Mouse (Mus musculus): ENCODE data around the gene Myo19.
"Not testable (repeated sequence)": the region's sequence is repeated elsewhere in the genome, so short reads cannot be mapped to it uniquely, and the experiment has no call there.

Gene Myo19

DNA sequence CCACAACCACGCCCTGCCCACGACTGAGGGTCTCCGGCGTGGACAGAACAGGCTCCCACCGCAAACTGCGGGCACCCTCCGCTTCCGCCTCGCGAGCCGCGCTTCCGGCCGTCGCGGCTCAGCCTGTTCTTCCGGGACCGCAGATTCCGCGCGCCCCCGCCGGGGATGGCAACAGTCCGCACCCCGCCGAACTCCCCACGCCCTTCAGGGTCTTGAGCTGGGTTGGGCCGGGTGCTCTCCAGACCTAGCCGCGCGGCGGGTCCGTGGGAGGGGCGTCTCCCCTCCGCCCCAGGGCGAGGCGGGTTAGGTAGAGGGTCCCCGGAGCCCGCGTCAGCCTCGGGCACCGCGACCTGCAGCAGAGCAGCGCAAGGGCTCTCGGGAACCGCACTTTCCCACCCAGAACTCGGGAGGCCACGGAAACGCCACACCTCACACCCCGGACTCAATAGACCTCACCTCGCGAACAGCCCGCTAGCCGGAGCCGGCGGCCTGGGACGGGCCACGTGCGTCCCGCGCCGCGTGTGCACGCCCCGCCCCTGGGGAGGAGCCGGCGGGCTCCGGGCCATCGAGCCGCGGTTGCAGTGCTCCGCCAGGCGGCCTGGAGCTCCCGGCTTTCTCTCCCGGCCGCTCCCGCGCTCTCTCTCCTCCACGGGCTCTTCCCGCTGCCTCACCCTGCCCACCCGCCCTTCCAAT, at the start of gene Myo19, which contains the start of gene Pigw:
Gene Myo19 (plus strand): TSS at position 377 of the 693 bp plus-strand sequence.
Gene Pigw (minus strand): TSS at position 514 of the 693 bp plus-strand sequence.
- DNase-seq (ENCODE audit: low spot score): peak; percentile 79

DNA sequence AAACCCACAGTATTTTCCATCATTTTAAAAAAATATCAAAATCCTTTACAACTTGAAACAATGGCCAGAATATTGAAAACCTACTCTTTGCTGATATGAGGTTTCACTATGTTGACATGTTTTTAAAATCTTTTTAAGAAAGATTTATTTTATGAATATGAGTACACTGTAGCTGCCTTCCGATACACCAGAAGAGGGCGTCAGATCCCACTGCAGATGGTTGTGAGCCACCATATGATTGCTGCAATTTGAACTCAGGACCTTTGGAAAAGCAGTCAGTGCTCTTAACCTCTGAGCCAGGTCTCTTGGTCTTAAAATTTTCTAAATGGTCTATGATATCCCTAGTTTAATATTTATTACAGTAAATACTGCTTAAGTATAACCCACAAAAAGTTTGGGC, 40.6 kb upstream of the Myo19 start:
- DNase-seq (ENCODE audit: low spot score): no peak

DNA sequence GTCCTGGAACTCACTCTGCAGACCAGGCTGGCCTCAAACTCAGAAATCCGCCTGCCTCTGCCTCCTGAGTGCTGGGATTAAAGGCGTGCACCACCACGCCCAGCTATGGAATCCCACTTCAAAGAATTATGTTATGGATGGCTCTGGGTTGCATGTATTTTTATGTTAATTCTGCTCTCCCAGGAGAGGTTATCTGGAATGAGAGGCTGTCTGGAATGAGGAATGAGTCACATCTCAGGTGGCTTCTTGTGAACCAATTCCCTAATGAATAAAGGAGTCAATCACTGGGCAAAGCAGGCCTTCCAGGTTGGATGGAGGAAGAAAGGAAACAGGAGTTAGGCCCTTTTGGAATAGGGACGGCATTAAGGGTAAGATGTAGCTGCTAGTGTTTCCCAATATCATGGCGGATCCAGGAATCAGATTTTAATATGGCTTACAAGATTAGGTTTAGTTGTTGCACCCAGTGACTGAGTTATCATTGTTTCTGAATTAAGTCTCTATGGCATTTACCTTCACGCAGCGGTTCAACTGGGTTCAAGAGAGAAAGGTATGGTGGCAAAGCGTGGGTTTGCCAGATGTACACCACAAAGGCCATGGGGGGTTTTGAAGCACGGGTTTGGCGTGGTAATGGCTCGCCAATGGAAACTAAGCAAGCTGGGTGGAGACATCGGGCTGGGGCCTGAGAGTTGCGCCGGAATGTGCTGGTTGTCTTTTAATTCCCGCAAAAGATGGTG, 33.0 kb upstream of the Myo19 start:
- no peak for DNase-seq (ENCODE audit: low spot score)

DNA sequence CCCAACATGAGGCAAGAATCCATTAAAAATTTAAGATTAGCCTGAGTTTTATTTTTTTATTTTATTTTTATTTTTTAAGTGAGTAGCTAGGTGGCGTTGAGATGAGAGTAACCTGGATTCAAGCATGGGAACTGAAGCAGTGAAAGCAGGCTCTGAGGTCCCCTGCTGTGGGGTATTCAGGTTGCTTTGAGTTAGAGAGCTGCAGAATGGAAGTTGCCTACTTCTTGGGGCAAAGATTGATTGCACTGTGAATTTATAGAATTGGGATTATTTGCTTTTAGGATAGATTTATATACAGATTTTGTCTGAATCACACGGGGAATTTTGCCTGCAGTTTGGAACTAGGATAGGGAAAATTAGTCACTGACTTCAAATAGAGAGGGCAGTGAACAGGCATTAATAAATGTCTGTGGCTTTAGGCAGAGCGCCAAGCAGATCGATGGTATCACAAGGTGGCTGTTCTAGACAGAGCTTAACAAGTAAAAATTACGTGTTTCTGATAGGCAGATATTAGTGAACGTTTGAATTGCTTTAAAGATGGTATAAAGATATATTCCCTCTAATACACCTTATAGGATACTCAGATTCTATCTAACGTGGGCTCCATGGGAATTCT, 32.4 kb upstream of the Myo19 start:
- no peak for DNase-seq (ENCODE audit: low spot score)

DNA sequence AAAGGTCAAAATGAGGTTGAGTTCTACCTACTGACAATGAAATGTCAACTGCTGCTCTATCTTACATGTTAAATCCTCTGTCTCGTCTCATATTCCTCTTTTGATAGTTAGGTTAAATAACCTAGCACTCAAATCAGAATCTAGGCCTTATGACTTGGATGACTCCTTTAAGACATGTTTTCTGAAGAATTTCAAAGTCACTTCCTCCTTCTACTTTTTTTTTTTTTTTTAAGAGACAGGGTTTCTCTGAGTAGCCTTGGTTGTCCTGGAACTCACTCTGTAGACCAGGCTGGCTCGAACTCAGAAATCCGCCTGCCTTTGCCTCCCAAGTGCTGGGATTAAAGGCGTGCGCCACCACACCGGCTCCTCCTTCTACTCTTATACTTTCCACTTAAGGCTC, 24.7 kb upstream of the Myo19 start:
- no peak for DNase-seq (ENCODE audit: low spot score)

DNA sequence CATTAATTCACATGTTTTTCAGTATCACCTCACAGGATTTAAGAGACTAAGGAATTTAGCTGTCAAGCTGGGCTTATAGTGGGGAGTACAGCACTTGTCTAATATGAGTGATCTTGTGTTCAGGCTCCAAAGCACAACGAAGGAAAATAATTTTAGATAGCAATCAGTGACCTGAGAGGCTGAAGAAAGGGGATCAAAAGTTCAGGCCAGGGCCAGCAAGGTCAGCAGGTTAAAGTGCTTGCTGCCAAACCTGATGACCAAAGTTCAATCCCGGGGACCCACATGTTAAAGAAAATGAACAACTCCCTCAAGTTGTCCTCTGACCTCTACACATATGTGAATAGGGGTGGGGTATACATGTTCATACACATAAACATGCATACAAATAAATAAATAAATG, 14.7 kb upstream of the Myo19 start:
- DNase-seq (ENCODE audit: low spot score): no peak

DNA sequence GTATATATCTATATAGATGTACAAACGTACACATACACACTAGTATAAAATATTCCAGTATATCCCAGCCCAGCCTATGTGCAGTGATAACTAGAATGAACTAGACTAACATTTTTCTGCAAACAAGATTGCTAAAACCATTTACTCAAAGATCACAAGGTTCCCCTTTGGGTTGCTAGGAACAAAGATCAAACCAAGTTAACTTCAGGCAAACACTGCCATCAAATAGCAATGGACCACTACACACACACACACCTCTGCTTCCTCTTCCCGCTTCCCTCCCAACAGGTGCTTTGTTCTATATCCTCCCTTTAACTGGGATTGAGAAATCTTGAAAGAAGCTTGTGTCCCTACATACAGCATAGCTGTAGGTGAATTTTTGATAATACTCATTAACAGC, 12.4 kb upstream of the Myo19 start:
- no peak for DNase-seq (ENCODE audit: low spot score)

DNA sequence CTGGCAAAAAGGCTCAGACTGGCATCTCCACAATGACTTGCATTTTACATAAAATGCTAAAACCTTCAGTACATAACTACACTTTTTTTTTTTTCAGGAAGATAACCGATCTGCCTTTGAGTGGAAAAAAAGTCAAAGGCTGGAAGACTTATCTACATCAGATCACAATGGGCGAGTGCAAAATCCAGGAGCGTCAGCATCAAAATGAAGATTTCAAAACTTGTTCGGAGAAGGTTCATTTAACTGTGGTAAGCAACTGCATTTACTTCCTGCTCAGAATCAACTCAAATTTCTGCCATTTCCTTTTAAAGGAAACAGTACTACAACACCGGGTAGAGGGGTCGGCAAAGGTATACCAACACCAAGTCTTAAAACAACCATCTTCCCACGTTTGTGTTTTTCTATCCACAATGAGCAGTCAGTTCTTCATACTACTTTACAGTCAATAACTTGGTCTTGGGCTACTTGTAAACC, 11.1 kb upstream of the Myo19 start:
- no peak for DNase-seq (ENCODE audit: low spot score)

DNA sequence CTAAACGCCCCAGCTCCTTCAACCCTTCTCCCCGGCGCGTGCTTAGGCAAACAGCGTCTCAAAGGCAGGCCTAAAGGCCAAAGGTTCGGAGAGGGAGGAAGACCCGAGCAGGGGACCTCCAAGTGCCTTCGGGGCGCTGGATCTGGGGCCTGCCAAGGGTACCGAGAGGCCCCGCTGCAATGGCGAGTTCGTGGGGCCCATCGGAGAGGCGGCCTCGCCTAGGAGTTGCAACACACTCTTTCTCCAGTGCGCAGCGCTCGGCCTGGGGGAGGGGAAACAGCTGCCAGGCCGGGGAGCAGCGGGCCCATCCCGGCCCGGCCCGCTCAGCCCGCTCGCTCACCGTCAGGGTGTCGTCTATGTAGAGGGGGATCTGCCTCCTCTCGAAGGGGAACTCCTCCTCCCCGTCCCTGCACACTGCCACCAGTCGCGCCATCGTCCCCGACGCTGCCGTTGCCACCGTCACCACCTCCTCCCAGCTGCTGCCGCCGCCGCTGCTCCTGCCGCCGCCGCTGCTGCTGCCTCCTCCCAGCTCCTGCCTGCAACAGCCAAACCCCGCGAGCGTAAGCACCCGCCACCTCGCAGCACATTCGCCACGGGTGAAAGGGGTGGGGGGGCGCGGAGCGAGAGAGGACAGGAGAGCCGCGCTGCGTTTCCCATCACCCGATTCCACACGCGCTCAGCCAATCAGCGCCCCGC, 10.3 kb upstream of the Myo19 start:
- peak; percentile 94 for DNase-seq (ENCODE audit: low spot score)

DNA sequence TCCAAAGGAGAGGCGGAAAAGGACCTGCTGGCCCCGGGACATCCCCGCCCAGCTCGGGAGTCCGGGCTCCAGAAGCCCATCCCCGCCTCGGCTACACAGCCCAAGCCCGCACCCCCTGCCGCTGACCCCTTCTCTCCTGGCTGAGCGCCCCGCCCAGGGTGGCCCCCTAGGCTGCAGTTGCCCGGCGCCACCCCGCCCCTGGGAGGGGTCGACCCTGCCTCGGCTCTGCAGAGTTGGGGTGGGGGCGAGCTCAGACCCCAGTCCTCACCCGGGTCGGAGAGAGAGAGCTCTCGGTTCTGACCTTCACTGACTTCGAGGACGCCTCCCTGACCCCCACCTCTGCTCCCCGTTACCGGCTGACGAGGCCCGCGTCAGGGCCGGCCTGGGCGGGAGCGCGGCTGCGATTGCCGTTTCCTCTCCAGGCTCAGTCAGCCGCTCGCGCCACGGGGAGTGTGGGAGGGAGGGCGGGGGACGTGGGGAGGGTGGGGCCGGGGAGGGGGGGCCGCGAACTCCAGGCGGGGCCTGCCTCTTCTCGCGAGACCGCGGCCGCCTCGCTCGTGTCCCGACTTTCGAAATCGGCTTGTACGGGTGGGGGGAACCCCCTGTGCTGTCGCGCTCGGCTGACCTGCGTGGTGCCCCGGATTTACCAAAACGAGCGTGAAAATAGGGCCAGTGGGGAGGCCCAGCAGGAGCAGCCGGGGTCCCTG, 9.5 kb upstream of the Myo19 start, which contains the start of gene Ggnbp2:
Gene Ggnbp2 (minus strand): TSS at position 481 of the 707 bp plus-strand sequence.
- peak; percentile 93 for DNase-seq (ENCODE audit: low spot score)

DNA sequence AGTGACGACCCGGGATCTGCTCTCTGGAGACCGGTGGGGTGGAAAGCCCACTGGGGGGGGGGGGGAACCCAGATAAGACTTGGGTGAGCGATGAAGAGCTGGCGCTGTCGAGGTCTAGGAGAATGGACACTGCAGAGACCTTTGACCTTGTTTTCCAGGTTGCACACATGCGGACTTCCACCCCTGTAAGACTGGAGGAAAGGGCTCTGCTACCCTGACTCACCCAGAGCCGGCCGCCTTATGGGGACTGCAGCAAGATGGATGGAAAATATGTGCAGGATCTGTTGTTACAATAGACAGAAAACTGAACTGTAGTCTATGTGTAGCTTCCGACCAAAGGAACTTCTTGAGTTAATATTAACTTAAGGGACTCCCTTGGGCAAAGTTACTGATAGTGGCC, 8.9 kb upstream of the Myo19 start:
- DNase-seq (ENCODE audit: low spot score): peak; percentile 81

DNA sequence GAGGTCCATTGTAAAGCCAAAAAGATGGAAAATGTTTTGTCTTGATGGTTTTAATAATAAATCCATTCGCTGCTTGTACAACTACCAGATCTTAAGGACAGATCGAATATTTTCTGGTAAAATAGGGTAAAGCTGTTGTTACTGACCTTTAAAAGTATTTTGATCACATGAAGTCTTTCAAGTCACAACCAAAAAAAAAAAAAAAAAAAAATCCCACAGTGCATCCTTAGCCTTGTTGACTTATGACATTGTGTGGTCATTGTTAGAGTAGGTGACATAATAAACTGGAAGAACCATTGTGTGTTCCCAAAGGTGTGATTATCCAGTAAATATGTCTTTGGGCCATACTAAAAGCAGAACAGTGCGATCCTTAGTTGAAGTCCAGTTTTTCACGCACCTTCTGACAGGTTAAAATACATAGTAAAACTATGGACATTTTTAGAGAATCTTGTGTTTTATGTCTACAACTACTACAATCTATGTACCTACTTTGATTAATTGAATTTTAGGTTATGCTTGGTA, 8.3 kb upstream of the Myo19 start:
- peak; percentile 35 for DNase-seq (ENCODE audit: low spot score)

DNA sequence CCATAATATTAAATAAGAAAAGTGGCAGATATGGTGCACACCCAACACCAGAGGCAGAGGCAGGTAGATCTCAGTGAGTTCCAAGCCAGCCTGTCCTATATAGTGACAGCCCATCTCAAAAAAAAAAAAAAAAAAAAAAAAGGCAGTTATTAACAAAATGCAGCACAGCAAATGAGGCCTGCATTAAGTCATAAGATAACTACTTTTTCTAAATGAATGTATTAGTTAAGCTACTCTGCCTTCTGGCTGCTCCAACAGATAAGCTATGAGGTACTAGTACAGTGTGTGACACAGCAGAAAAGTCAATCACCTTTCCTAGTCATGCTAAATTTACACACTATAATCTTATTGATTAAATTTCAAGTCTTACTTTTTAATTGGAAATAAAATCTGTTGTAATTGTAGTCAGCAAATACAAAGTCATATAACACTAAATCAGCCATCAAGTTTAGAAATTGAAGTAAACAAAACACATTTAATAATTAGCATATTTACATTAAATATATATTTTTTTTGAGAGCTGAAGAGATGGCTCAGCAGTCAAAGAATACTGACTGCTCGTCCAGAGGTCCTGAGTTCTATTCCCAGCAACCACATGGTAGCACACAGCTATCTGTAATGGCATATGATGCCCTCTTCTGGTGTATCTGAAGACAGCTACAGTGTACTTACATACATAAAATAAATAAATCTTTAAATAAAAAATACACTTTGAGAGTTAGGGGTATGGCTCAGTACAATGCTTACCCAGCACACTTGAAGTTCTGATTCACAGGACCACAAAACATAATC, 6.7 kb upstream of the Myo19 start:
- DNase-seq (ENCODE audit: low spot score): no peak

DNA sequence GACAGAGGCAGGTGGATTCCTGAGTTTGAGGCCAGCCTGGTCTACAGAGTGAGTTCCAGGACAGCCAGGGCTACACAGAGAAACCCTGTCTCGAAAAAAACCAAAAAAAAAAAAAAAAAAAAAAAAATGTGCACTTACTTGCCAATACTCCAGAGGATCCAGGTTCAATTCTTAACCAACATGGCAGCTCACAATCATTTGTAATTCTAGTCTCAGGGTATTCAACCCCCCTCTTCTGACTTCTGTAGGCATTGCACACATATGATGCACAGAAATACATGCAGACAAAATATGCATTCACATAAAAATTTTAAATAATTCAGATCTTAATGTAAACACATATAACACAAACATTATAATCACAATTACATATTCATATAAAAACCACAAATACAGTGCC, 3.9 kb upstream of the Myo19 start:
- DNase-seq (ENCODE audit: low spot score): not testable (repeated sequence)

DNA sequence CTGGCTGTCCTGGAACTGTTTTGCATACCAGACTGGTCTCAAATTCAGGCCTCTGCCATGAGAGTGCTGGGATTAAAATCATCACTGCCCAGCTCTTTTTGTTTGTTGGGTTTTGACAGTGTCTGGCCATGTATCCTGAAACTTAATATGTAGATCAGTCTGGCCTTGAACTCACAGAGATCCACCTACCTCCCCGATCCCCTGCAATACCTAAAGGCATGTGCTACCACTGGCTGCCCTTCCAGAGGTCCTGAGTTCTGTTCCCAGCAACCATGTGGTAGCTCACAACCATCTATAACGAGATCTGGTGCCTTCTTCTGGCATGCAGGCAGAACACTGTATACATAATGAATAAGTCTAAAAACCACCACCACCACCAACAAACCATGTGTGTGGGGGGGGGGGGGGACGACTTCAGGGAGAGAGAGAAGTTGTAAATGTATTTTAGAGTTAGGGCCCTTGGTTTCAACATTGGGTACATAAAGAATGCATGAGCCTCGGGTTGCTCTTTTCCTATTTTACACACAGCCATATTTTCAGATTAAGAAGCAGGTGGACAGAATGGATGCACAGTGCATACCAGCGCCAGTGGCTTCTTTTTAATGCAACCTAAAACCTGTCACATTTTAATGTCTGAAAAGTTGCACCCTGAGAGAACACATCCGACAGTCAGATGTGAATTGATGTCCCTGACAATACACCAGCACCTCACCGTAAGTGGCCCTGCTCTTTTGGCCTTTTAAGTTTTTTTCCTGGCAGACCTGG, 759 bp upstream of the Myo19 start:
- DNase-seq (ENCODE audit: low spot score): no peak

DNA sequence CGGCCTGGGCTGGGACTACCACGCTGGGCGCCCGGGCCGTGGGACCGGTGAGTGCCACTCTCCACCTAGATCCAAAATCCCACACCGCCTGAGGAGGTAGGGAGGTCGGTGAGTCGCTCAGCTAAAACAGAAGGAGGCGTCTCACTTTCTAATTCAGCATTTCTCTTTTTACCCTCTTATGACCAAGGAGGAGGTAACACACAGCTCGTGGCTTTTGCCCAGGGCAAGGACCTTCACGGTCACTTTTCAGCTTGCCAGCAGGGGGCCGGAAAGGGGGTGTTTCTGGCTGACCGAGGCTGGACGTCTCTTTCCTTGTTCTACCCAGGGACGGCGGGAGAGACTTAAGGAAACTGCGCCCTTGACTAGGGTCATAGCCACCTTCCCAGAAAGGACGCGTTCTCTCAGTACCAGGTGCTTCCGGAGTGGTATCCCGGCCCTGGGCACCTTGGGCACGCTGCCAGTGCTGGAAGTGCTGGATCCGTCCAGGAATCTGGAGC, 565 bp downstream of the Myo19 start:
- DNase-seq (ENCODE audit: low spot score): peak; percentile 65

DNA sequence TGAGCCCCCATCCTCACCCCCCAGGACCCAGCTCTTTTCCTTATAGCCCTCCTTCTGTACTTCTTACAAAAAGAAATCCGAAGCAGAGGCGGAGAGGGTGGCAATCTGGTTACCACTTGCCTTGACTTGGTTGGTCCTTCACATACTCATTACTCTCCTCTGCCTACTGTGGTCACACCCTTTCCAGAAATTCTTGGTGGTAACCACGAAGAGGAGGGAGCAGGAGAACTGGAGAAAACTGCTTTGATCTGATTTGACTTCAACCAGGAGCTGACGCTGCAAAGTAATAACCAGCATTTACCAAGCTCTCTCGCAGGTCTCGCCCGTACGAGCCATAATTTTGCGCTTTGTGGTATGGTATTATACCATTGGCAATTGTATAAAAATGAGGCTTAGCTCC, 1.0 kb downstream of the Myo19 start:
- DNase-seq (ENCODE audit: low spot score): no peak

DNA sequence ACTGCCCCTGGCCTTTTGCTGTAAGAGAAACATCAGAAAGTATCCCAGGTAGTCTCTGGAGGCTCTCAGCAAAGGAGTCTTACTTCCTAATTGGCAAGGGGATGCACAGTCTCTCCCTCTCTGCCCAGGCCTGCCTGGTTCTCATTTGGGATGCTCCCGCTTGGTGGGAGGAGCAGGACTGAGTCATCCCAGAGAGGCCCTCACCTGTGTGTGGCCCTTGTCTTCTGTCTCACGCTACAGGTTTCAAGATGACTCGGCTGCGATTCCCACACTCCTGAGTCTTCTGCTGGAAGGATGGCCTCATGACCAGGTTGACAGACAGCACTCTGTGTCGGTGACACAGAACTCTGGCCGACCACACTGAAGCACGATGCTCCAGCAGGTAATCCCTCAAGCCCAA, 2.4 kb downstream of the Myo19 start:
- DNase-seq (ENCODE audit: low spot score): no peak

DNA sequence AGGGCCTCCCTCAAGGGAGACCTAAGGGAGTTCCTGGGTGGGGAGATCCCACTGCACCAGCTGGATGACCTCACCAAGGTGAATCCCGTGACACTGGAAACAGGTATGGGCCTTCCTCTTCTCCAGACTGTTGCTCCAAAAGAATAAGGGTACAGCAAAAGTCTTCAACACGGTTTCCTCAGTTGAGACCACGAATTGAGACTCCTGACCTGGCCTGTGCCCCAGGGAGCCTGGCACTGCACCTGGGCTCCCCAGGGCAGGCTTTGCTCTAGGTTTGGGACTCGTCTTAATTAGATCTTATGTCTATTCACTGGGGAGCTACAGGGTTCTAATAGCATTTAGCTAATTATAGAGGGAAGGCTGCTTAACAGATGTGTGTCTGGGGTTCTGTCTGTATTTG, 5.3 kb downstream of the Myo19 start:
- DNase-seq (ENCODE audit: low spot score): no peak

DNA sequence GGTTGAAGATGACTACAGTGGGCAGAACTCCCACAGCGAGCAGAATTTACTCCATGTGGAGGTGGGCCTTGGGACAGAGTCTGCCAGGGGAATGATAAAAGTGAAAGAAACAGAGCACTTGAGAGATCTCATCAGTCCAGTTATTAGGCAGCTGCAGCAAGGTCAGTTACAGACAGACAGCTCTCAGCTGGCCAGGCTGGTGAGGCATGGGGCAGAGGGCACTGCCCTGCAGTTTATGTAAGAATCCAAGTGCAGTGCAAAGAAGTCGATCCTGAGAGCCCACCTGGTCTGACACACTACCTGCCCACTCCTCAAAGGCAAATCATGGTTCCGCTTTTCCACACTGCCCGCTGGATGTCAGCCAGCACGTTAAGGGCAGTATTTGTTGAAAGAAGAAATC, 6.3 kb downstream of the Myo19 start:
- peak; percentile 32 for DNase-seq (ENCODE audit: low spot score)

All from adipocyte (in vitro differentiated cells).